Mouse (Mus musculus): ENCODE results near the gene Phkg2. TPM values are rescaled to one million over a fixed set of nuclear protein-coding genes. Genes with fewer than 3 reads are reported as not detected.
"Not testable (repeated sequence)": the region's sequence is repeated elsewhere in the genome, so short reads cannot be mapped to it uniquely, and the experiment has no call there.

Gene Phkg2
- total RNA-seq, 2 experiments from 2014 or later = 16.2 to 44.2 TPM

GRCm38 (mm10) chr7:127600612-127601011, 27.5 kb downstream of the Phkg2 start:
- ATAC-seq (replicated peaks; ENCODE audit: low FRiP score, poor library complexity, severe bottlenecking) = no peak

GRCm38 (mm10) chr7:127601735-127602134, 28.6 kb downstream of the Phkg2 start:
- peak; percentile 52 for ATAC-seq (replicated peaks; ENCODE audit: low FRiP score, poor library complexity, severe bottlenecking)

- no peak for ATAC-seq (replicated peaks; ENCODE audit: low FRiP score, poor library complexity, severe bottlenecking)
These were observed 29.8 kb downstream of the Phkg2 start for GRCm38 (mm10) chr7:127602903-127603302.

- no peak for ATAC-seq (replicated peaks; ENCODE audit: low FRiP score, poor library complexity, severe bottlenecking)
These were observed 31.1 kb downstream of the Phkg2 start for GRCm38 (mm10) chr7:127604256-127604655.

- ATAC-seq (replicated peaks; ENCODE audit: low FRiP score, poor library complexity, severe bottlenecking) = no peak
These were observed 34.0 kb downstream of the Phkg2 start for GRCm38 (mm10) chr7:127607150-127607549.

DNA sequence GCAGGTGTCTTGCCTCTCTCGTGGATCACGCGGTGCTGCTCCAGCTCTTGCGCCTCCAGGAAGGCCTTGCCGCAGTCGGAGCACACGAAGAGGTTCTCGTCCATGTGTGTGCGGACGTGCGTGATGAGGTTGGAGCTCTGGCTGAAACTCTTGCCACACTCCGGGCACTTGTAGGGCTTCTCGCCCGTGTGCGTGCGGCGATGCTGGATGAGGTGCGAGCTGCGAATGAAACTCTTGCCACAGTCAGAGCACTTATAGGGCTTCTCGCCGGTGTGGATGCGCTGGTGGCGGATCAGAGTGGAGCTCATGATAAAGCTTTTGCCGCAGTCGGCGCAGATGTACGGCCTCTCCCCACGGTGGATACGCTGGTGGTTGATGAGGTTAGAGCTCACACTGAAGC, 37.9 kb downstream of the Phkg2 start:
- ATAC-seq (replicated peaks; ENCODE audit: low FRiP score, poor library complexity, severe bottlenecking) = no peak

DNA sequence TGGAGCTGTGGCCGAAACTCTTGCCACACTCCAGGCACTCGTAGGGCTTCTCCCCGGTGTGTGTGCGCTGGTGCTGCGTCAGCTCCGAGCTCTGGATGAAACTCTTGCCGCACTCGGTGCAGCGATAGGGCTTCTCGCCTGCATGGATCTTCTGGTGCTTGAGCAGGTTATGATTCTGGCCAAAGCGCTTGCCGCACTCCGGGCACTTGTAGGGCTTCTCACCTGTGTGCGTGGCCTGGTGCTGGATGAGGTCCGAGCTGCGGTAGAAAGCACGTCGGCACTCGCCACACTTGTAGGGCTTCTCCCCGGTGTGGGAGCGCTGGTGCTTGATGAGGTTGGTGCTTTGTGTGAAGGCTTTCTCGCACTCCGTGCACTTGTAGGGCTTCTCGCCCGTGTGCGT, 38.4 kb downstream of the Phkg2 start:
- no peak for ATAC-seq (replicated peaks; ENCODE audit: low FRiP score, poor library complexity, severe bottlenecking)

DNA sequence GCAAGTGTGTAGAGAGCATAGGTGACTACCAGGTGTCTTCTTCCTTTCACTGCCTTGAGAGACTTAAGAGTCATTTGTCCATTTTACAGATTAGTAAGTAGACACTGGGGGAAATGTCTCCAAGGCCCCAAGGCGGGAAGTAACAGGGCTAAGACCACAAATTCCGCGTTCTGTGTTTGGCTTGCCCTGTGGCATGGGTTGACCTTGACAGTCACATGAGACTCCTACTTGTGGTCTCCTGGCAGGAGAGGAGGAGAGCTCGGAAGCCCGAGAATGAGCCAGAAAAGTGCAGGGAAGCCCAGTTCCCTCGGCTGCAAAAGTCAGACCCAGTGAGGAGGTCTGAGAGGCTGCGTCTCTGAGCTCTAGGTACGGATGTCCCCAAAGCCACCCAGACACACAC, 40.4 kb downstream of the Phkg2 start:
- ATAC-seq (replicated peaks; ENCODE audit: low FRiP score, poor library complexity, severe bottlenecking) = no peak

DNA sequence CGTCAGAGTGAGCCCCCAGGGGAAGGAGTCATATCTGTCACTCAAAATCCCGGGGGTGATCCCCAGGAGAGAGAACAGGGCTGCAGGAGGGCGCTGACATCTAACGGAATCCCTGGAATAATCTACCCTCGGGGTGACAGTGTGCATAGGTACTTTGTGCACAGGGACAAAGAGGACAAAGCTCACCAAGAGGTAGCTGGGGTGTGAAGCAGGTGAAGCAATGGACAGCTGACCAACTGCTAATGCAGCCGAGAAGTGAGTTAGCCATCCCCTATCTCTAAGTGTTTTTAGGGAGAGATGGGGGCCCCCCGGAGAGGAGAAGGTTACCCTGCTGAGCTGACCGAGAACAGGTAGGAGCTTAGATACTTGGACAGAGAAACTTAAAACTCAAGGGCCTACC, 41.0 kb downstream of the Phkg2 start:
- ATAC-seq (replicated peaks; ENCODE audit: low FRiP score, poor library complexity, severe bottlenecking) = no peak

DNA sequence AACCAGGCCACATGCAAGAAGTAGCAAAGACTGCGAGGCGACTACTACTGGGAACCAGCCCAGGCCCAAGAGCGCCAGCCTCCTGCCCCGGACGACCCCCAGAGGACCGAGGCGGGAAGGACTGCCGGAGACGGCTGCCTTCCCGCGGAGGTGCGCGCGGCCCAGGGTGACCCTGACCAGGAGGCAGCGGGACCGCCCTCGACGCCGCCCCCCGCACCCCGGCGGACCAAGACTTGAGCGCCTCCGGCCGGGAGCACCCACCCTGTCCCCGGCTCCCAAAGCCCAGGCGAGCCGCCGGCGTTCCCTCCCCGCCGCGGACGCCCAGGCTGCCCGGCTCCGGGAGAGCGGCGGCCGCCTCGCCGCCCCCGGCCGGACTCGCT, 41.4 kb downstream of the Phkg2 start:
- no peak for ATAC-seq (replicated peaks; ENCODE audit: low FRiP score, poor library complexity, severe bottlenecking)

- no peak for ATAC-seq (replicated peaks; ENCODE audit: low FRiP score, poor library complexity, severe bottlenecking)
These were observed 42.0 kb downstream of the Phkg2 start, which contains the start of gene Zfp629 for GRCm38 (mm10) chr7:127614891-127615843. TSS of gene Zfp629 (minus strand) at chr7:127615797.

- no peak for ATAC-seq (replicated peaks; ENCODE audit: low FRiP score, poor library complexity, severe bottlenecking)
These were observed 43.2 kb downstream of the Phkg2 start for GRCm38 (mm10) chr7:127616336-127616735.

GRCm38 (mm10) chr7:127616881-127617280, 43.7 kb downstream of the Phkg2 start:
- no peak for ATAC-seq (replicated peaks; ENCODE audit: low FRiP score, poor library complexity, severe bottlenecking)

DNA sequence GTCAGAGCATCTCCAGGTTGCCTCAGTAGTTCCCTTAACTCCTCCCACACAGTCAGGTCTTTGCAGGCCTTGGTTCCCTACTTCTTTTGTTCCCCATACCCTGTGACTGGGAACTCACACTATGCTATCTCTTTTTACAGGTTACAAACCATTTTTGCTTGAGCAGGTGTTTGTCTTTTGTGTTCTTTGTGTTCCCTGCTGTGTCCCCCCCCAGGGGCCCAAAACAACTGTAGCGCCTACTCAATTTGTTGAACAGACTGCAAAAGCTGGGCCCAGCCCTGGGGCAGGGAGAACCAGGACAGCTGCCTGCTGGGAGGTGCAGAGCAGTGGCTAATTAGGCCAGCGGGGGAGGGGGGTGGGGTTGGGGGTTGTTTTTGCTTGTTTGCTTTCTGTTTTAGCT, 44.8 kb downstream of the Phkg2 start:
- no peak for ATAC-seq (replicated peaks; ENCODE audit: low FRiP score, poor library complexity, severe bottlenecking)

DNA sequence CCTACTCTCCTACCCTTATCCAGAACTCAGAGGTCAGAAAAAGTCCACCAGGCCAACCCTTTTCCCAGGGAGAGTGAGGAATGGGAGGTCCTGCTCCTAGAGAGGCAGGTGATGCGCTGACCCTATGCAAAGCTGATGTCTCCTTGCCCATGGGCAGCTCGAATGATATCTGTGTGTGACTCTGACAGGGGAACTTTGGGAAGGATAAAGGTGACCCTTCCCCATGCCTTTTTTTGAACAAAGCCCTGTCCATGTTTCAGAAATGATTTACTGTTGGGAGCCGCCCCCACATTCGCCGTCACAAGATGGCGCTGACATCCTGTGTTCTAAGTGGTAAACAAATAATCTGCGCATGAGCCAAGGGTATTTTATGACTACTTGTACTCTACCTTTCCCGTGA, 45.3 kb downstream of the Phkg2 start:
- not testable (repeated sequence) for ATAC-seq (replicated peaks; ENCODE audit: low FRiP score, poor library complexity, severe bottlenecking)

- ATAC-seq (replicated peaks; ENCODE audit: low FRiP score, poor library complexity, severe bottlenecking) = peak; percentile 61
These were observed 52.9 kb downstream of the Phkg2 start for GRCm38 (mm10) chr7:127626039-127626438.

DNA sequence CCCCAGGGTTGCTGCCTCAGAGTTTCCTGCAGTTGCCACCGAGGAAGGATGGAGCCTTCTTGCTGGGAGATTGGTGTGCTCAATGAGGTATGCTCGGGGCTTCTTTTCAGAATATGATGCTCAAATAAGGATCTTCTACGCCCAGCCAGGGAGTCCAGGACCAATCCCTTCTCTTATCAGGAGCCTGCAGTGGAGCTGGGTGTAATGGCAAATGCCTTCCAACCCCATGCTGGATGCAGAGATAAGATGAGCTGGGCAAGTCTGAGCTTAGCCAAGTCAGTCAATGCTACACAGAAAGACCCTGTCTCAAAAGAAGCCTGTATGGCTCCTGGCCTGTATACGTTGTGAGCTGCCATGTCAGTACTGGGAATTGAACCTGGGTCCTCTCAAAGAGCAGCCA, 53.3 kb downstream of the Phkg2 start:
- peak; percentile 100 for ATAC-seq (replicated peaks; ENCODE audit: low FRiP score, poor library complexity, severe bottlenecking)

DNA sequence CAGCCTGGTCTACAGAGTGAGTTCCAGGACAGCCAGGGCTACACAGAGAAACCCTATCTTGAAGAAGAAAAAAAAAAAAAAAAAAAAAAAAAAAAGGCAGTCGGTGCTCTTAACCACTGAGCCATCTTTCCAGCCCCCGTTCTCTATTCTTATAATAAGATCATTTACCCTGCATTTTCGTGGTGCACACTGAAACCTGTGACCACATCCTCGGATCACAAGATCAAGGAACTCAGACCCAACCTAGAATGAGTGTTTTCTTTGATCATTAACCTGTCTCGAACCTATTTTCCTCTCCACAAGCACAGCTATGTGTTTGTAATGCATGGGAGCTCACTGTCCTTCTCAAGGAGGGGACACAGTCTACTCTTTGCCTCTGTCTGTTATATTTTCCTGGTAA, 55.5 kb downstream of the Phkg2 start:
- ATAC-seq (replicated peaks; ENCODE audit: low FRiP score, poor library complexity, severe bottlenecking) = no peak

GRCm38 (mm10) chr7:127631416-127631815, 58.3 kb downstream of the Phkg2 start:
- ATAC-seq (replicated peaks; ENCODE audit: low FRiP score, poor library complexity, severe bottlenecking) = no peak
